Mouse (Mus musculus) hindbrain, embryonic 15.5 days (tissue): ENCODE measurements at regions not wholly inside any gene's neighbourhood (a gene's known extent, or its start where the extent isn't known, plus 50 kb on each side); places are given as distances from the start of the nearest gene placed in this dataset.

Source experiments
- ATAC-seq: fragments of 200-750 bp; cut with Nextera tagmentation; 2 replicates; pipeline ENCODE4 v1.8.0; 2017; ENCODE audit warnings: low read depth, moderate number of reproducible peaks, moderate TSS enrichment; ENCODE audit not compliant: low FRiP score
- H3K27ac ChIP-seq: fragments of 300-500 bp; sonication (generic); replicated peaks from 2 replicates; pipeline ENCODE4 v1.5.1; 2015; ENCODE audit warnings: mild to moderate bottlenecking, inconsistent platforms
- H3K27me3 ChIP-seq: fragments of 300-500 bp; sonication (generic); 2 replicates; pipeline ENCODE4 v1.6.1; 2015; ENCODE audit warnings: control low read depth, inconsistent platforms
- H3K36me3 ChIP-seq: fragments of 300-500 bp; sonication (generic); 2 replicates; pipeline ENCODE4 v1.6.1; 2015; ENCODE audit warnings: control low read depth, inconsistent platforms
- H3K4me1 ChIP-seq: fragments of 300-500 bp; sonication (generic); replicated peaks from 2 replicates; pipeline ENCODE4 v1.6.1; 2015; ENCODE audit warnings: control low read depth, inconsistent platforms
- H3K4me2 ChIP-seq: fragments of 300-500 bp; sonication (generic); 2 replicates; pipeline ENCODE4 v1.6.1; 2015; ENCODE audit warnings: moderate library complexity, mild to moderate bottlenecking, inconsistent platforms
- H3K4me3 ChIP-seq: fragments of 300-500 bp; sonication (generic); 2 replicates; pipeline ENCODE4 v1.5.1; 2015; ENCODE audit warnings: mild to moderate bottlenecking, inconsistent platforms
- H3K9ac ChIP-seq: fragments of 300-500 bp; sonication (generic); 2 replicates; pipeline ENCODE4 v1.6.1; 2015; ENCODE audit warnings: inconsistent platforms
- H3K9me3 ChIP-seq: fragments of 300-500 bp; sonication (generic); 2 replicates; pipeline ENCODE4 v1.6.1; 2016; ENCODE audit warnings: control low read depth, inconsistent platforms
- WGBS: fragments of 180-500 bp; shearing (Covaris S2); methylation state at CpG from one replicate; pipeline ENCODE4 v1.1.7; 2015; 5-methylcytosine and 5-hydroxymethylcytosine counted together

DNA sequence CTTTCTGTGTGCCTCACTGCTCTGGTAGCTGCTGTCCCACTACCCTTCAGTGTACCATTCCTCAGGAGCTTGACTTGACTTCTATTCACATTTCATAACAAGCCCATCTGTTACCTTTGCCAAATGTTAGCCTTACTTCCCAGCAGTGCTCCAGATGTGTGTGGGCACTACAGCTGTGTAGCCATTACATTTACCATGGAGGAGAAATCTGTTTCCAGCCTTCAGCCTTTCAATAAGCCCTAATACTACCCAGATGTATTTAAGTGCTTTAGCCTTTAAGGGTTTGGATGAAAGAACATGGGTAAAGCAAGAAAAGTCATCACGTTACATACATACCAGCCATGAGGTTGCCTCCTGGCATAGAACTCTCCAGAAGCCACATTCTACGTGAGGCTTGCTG is 1068.0 kb downstream of the Ttll7 start:
- 89% methylated on average over 2 of the region's 2 CpGs for WGBS
- H3K9me3 ChIP-seq = no peaks in the 10 kb centered on the region
- ATAC-seq = no peak
- no peak overlapping the region for H3K9ac ChIP-seq
- H3K27ac ChIP-seq = no peak overlapping the region
- no peak overlapping the region for H3K4me2 ChIP-seq
- H3K27me3 ChIP-seq = no peaks in the 10 kb centered on the region
- no peak overlapping the region for H3K4me3 ChIP-seq
- H3K36me3 ChIP-seq = no peaks in the 10 kb centered on the region
- H3K4me1 ChIP-seq = no peaks in the 10 kb centered on the region

- no peak overlapping the region for H3K27ac ChIP-seq
- no peaks in the 10 kb centered on the region for H3K27me3 ChIP-seq
- H3K36me3 ChIP-seq = no peaks in the 10 kb centered on the region
- H3K9ac ChIP-seq = no peak overlapping the region
- no peak for ATAC-seq
- H3K4me2 ChIP-seq = no peak overlapping the region
- no peaks in the 10 kb centered on the region for H3K9me3 ChIP-seq
- 77% methylated on average over 3 of the region's 3 CpGs for WGBS
- no peak overlapping the region for H3K4me3 ChIP-seq
- H3K4me1 ChIP-seq = no peaks in the 10 kb centered on the region
These were observed 1067.5 kb downstream of the Ttll7 start for GRCm38 (mm10) chr3:147919701-147920100.

DNA sequence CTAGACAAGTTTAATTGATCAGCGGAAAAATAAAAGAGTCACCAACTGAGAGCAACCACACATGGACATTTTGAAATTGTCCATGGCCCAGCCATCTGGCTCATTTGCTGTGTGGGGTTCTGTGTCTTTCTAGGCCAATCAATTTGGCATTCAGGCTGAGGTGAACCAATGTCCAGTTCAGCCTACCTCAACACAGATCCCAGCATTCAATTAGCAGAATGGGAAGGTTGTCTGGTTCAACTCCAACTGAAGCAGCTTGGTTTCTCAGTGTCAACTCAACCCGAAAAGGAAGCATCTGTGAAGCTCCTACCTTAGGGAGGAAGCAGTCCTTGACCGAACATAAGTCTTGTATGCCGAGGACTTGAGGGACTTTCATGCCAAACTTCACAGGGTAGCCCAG is 1067.0 kb downstream of the Ttll7 start:
- no peaks in the 10 kb centered on the region for H3K9me3 ChIP-seq
- no peaks in the 10 kb centered on the region for H3K4me1 ChIP-seq
- no peaks in the 10 kb centered on the region for H3K36me3 ChIP-seq
- no peak overlapping the region for H3K27ac ChIP-seq
- no peaks in the 10 kb centered on the region for H3K27me3 ChIP-seq
- H3K4me3 ChIP-seq = no peak overlapping the region
- no peak overlapping the region for H3K9ac ChIP-seq
- ATAC-seq = no peak
- no peak overlapping the region for H3K4me2 ChIP-seq
- WGBS = 86% methylated on average over 4 of the region's 4 CpGs

DNA sequence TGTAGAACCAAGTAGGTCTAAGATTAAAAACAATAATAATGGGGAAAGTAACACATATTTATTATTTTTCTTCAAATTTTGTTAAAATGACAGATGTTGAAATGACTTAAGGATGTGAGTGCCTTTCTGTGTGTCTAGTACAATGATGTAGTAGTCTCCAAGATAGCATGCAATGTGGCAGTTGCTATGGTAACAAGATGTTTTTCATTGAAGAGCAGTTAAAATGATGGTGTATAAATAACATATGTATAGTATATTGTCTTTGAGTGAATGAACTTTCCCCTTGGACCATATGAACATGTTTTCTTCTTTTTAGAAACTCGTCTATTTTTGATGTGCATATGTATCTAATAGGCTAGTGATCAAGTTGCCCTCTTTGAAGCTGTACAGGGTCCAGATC is 1044.6 kb downstream of the Ttll7 start:
- Histone ChIP-seq H3K4me1 (no peaks in the 10 kb centered on the region), H3K9me3 (no peaks in the 10 kb centered on the region), H3K36me3 (no peaks in the 10 kb centered on the region), H3K4me2 (no peak overlapping the region), H3K9ac (no peak overlapping the region), H3K27me3 (no peaks in the 10 kb centered on the region), H3K27ac (no peak overlapping the region), H3K4me3 (no peak overlapping the region)
- 67% methylated on average over 1 of the region's 1 CpGs for WGBS
- ATAC-seq = no peak

GRCm38 (mm10) chr3:147891682-147892081 is 1039.5 kb downstream of the Ttll7 start:
- 86% methylated on average over 5 of the region's 5 CpGs for WGBS
- no peaks in the 10 kb centered on the region for H3K9me3 ChIP-seq
- H3K27me3 ChIP-seq = no peaks in the 10 kb centered on the region
- no peaks in the 10 kb centered on the region for H3K4me1 ChIP-seq
- H3K27ac ChIP-seq = no peak overlapping the region
- no peak for ATAC-seq
- no peak overlapping the region for H3K4me2 ChIP-seq
- H3K4me3 ChIP-seq = no peak overlapping the region
- no peaks in the 10 kb centered on the region for H3K36me3 ChIP-seq
- H3K9ac ChIP-seq = no peak overlapping the region

- Histone ChIP-seq H3K27ac (no peak overlapping the region), H3K4me3 (no peak overlapping the region), H3K9ac (no peak overlapping the region), H3K4me2 (0 out of 2 replicates have a peak overlapping the region, but pooled peaks have one; percentile 23), H3K27me3 (no peaks in the 10 kb centered on the region), H3K4me1 (peaks cover 6% of the 10 kb centered on the region; the same call in 1 of the 2 replicates), H3K9me3 (no peaks in the 10 kb centered on the region), H3K36me3 (no peaks in the 10 kb centered on the region)
- WGBS = 39% methylated on average over 10 of the region's 10 CpGs
- ATAC-seq = no peak
These were observed 1034.2 kb downstream of the Ttll7 start for GRCm38 (mm10) chr3:147886261-147886893.

DNA sequence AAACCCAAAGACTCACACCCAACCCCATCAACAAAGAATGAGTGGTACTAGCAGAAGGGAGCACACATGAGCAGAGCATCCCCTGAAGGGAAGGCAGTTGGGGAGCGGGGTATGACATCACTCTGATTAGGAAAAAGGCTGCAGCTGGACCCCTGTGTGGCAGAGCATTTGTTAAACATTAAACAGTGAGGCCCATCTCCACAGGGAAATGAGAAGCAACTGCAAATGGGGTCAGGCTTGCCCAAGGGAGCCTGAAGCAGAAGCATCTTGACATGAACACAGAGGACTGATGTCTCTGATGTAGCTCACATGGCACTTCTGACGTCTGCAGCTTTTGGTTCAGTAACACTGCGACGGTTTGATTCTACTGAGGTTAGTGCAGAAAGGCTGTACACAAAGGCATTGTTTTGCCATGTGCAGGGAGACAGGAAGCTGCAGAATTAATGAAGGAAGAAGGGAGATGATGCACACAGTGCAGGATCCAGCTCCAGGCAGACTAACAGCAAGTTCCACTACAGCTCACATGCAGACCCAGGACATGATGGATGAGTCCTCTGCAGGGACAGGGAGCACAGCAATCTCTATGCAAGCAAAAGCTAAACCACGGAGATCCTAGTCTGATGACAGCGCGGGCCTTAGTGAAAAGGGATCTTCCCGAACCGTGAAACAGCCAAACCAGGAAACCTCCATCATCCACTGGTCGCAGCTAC is 1030.9 kb downstream of the Ttll7 start:
- Histone ChIP-seq H3K9ac (no peak overlapping the region), H3K36me3 (no peaks in the 10 kb centered on the region), H3K4me3 (no peak overlapping the region), H3K27me3 (no peaks in the 10 kb centered on the region), H3K9me3 (no peaks in the 10 kb centered on the region), H3K4me1 (peaks cover 6% of the 10 kb centered on the region; the same call in 1 of the 2 replicates), H3K4me2 (no peak overlapping the region), H3K27ac (0 out of 2 replicates have a peak overlapping the region, but pooled peaks have one; percentile 12)
- WGBS = 40% methylated on average over 10 of the region's 10 CpGs
- peak; percentile 56; the same call in 1 of the 2 replicates for ATAC-seq

GRCm38 (mm10) chr3:147878690-147879089 is 1026.5 kb downstream of the Ttll7 start:
- Histone ChIP-seq H3K27me3 (no peaks in the 10 kb centered on the region), H3K4me2 (no peak overlapping the region), H3K36me3 (no peaks in the 10 kb centered on the region), H3K4me1 (peaks cover 6% of the 10 kb centered on the region; the same call in 1 of the 2 replicates), H3K9me3 (no peaks in the 10 kb centered on the region), H3K4me3 (no peak overlapping the region), H3K9ac (no peak overlapping the region), H3K27ac (no peak overlapping the region)
- ATAC-seq = no peak
- 61% methylated on average over 3 of the region's 3 CpGs for WGBS

DNA sequence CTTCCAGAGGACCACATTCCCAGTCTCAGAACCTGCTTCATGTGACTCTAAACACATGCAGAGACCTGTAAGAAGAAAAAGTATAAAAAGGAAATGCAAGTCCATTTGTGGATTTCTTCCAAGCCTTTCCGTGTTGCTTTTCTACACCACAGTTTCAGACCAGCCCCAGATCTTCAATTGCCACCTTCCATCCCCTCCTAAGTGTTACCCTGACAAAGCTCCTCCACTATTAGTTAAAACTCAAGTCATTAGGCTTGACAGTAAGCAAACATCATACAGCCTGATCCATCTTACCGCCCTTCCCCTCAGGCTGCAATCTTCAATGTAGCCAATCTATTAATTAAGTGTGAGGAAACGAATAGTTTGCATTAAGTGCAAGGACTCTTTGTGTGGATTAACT is 1016.1 kb downstream of the Ttll7 start:
- ATAC-seq = no peak
- no peak overlapping the region for H3K4me2 ChIP-seq
- H3K4me3 ChIP-seq = no peak overlapping the region
- 69% methylated on average over 3 of the region's 3 CpGs for WGBS
- H3K9ac ChIP-seq = no peak overlapping the region
- H3K4me1 ChIP-seq = no peaks in the 10 kb centered on the region
- no peaks in the 10 kb centered on the region for H3K9me3 ChIP-seq
- H3K36me3 ChIP-seq = no peaks in the 10 kb centered on the region
- H3K27ac ChIP-seq = no peak overlapping the region
- H3K27me3 ChIP-seq = no peaks in the 10 kb centered on the region

DNA sequence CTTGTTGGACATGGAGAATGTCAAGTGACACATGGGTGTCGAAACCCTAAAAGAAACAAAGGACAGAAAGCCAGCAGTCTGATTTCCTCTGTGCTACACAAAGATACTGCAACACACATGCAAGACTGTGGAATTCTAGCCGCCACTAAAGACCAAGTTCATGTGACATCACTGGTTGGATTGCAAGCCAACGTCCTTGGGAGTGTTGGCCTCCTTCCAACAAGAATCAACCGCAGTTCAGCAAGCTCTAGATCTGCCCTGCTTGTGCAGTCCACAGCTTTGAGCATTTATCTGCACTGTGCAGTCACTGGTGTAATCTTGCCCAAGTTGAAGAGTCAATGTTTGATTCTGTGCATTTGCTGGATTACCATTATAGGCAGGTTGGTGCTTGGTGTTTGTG is 1001.2 kb downstream of the Ttll7 start:
- H3K27me3 ChIP-seq = no peaks in the 10 kb centered on the region
- H3K9ac ChIP-seq = no peak overlapping the region
- H3K4me2 ChIP-seq = no peak overlapping the region
- no peak for ATAC-seq
- no peaks in the 10 kb centered on the region for H3K36me3 ChIP-seq
- no peaks in the 10 kb centered on the region for H3K4me1 ChIP-seq
- WGBS = 71% methylated on average over 4 of the region's 4 CpGs
- no peaks in the 10 kb centered on the region for H3K9me3 ChIP-seq
- H3K4me3 ChIP-seq = no peak overlapping the region
- H3K27ac ChIP-seq = no peak overlapping the region

- no peaks in the 10 kb centered on the region for H3K27me3 ChIP-seq
- no peak overlapping the region for H3K9ac ChIP-seq
- H3K9me3 ChIP-seq = no peaks in the 10 kb centered on the region
- no peaks in the 10 kb centered on the region for H3K36me3 ChIP-seq
- WGBS = 86% methylated on average over 2 of the region's 2 CpGs
- no peak overlapping the region for H3K4me3 ChIP-seq
- H3K4me1 ChIP-seq = no peaks in the 10 kb centered on the region
- H3K4me2 ChIP-seq = no peak overlapping the region
- ATAC-seq = no peak
- H3K27ac ChIP-seq = no peak overlapping the region
These were observed 1000.7 kb downstream of the Ttll7 start for GRCm38 (mm10) chr3:147852830-147853229.

GRCm38 (mm10) chr3:147841357-147841756 is 989.2 kb downstream of the Ttll7 start:
- WGBS = 84% methylated on average over 3 of the region's 3 CpGs
- Histone ChIP-seq H3K36me3 (no peaks in the 10 kb centered on the region), H3K9me3 (no peaks in the 10 kb centered on the region), H3K9ac (no peak overlapping the region), H3K4me3 (no peak overlapping the region), H3K4me1 (no peaks in the 10 kb centered on the region), H3K27ac (no peak overlapping the region), H3K27me3 (no peaks in the 10 kb centered on the region), H3K4me2 (no peak overlapping the region)
- ATAC-seq = no peak
